Mouse (Mus musculus) skeletal muscle tissue, adult 2 months (tissue): ENCODE measurements around the gene Tor2a.

Source experiments
- DNase-seq: peaks from one replicate; pipeline ENCODE4 v3.0.0-alpha.2; 2012; ENCODE audit warnings: low read depth, low spot score

The Tor2a gene

GRCm38 (mm10) chr2:32757056-32757845, at the start of gene Tor2a:
Gene Tor2a (plus strand): TSS chr2:32757234.
- peak; percentile 97 for DNase-seq

- DNase-seq: no peak
Measured at GRCm38 (mm10) chr2:32708643-32709042, 48.4 kb upstream of the Tor2a start.

DNA sequence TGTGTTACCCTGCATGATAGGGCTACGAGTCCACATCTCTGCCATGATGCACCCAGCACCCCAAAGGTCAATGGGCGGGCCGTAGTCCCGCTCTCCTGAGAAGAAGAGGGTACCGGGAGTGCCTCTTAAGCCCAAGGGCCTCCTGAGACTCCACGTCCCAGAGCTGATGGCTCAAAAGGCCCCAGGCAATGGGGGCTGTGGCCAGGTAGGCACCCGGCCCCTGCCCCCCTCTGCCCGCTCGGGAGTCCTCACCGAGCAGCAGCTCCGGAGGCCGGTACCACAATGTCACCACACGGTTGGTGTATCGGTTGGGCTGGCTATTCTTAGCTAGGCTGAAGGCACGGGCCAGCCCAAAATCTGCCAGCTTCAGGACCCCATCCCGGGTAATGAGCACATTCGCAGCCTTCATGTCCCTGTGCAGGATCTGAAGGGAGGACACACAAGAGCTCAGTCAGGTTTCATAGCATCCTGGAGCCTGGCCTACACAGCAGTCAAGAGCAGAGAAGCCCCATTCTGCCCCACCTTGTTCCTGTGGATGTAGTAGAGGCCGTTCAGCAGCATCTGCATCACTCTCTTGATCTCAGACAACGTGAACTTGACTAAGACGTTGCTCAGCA, 47.4 kb upstream of the Tor2a start:
- DNase-seq: no peak

DNA sequence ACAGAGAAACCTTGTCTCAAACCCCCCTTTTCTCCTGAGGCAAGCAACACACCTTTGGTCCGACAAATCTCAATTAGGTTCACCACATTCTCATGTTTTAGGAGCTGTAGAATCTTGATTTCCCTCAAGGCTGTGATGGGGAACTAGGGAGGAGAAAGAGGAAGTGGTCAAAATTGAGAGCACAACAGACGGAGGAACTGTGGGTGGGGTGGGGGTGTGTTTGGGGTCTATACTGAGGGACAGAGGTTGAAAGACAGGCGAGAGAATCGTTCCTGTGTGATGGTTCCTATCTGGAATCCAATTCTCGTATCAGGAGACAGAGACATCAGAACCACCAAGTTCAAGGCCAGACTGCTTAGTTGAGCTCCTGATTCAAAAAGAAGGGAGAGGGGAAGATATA, 46.6 kb upstream of the Tor2a start:
- DNase-seq: no peak

DNA sequence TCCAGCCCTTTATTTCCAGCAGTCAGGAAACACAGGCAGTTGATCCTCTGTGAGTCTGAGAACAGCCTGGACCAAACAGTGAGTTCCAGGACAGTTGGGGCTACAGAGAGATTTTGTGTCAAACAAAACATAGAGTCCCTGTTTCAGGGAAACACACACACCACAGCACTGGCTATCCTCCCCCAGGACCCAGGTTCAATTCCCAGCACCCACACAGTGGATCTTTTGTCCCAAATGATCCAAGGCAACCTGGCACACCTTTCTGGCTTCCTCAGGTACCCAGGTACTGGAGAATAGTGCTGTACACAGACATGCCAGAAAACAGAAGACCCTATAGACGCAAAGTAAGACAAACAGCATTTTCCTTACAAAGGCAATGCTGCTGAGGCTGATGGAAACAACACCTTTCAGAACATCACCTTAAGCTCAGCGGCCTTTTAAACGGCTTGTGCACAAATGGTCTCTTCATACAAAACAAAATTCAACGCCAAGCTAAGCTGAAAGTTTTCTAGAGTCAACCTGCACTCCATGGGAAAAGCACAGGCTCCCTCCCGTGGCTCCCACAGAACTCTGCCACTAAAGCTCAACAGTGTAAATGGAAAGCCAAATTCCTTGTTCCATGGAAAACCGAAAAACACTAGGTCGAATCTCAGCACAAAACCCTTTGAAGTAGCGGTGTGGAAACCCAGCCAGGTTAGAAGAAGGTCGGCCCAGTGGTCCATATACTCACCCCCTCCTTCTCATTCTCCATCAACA, 45.6 kb upstream of the Tor2a start:
- no peak for DNase-seq

DNA sequence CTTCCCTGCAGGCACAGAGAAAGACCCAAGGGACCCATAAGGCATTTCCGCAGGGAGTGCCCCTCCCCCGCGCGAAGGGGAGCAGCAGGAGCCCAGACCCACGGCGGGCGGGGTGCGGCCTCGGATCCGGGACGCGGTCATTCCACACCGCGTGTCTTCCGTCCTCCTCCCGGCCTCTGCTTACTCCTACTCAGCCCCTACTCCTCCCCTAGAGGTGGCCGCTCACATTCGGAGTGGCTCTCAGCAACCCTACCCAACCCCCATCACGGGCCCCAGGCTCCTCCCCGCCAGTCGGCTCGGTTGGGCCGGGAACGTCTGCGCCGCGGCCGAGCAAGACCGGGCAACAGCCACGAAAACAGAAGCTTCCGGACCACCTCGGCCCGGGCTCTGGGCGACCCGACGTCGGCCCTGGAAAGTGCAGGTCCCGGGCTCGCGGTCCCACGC, 44.9 kb upstream of the Tor2a start:
- peak; percentile 42 for DNase-seq

DNA sequence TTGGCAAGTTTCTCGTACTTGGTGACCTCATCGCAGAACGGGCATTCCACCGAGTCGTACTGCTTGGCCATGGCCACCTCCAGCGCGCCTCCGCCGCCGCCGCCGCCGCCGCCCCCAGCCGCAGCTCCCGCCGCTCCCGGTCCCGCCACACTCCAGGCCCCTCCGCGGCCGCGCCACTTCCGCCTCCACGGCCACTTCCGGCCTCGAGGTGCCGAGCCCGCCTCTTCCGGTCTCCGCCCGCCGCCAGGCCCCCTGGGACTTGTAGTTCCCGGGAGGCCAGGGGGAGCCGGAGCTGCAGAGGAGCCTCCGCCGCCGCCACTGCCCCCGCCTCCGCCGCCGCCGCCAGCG, 44.5 kb upstream of the Tor2a start:
- DNase-seq: peak; percentile 85

DNA sequence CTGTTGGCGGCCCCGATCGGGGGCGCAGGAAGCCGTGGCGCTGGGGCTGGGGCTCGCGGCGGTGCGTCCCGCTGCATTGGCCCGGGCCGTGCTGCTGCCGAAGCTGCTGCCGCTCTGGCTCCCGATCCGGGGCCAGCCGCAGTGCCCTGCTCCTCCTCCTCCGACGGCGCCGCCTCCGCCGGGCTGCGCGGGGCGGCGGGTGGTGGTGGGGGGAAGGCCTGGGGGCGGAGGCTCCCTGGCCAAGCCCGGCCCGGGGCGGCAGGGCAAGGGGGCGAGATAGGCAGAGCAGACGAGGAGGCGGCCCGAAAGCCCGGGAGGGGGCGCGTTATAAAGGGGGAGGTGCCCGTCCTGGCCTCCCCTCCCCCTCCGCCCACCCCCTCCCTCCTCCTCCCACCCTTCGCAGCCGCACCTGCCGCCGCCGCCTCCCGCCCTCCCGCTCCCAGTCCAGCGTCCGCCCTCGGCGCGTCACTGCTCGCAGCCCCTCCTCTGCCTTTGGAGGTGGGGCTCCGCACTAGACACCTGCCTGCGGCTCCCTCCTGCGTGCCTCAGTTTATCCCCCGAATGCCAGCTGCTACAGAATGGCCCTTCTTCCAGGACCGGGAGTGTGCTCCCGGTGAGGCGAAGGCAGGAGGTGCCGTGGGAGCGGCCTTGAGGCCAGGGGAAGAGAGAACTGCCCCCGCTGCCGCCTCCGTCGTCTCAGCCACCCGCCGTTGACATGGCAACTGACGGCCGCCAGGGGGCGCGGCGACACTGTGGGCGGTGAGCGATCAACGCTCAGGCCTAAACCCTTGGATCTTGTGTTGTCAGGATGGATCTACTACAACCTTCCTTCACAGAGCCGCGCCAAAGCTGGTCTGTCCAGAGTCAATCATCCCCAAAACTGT, 43.9 kb upstream of the Tor2a start, which contains the start of gene Cdk9:
Gene Cdk9 (minus strand): TSS at position 143 of the 884 bp plus-strand sequence.
- DNase-seq: peak; percentile 91

GRCm38 (mm10) chr2:32714117-32714986, 42.7 kb upstream of the Tor2a start:
- DNase-seq: no peak

- peak; percentile 51 for DNase-seq
Measured at GRCm38 (mm10) chr2:32714987-32715425, 42.0 kb upstream of the Tor2a start.

GRCm38 (mm10) chr2:32718761-32719160, 38.3 kb upstream of the Tor2a start:
- no peak for DNase-seq

DNA sequence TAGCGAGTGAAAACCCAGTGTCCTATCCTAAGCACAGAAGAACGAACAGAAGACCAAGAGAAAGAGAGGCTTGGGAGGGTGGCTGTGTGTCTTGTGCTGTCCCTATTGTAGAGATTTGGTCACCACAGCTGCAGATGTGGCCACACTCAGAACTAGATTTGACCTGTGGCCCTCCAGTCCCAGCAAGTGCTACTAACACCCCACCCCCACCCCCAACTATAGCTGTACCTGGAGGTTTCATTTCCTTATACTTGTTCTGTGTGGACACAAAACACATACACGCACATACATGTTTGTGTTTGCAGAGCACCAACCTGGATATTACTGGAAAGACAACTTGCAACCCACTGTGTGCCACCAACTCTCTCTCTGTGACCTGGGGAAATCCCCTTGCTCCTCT, 37.0 kb upstream of the Tor2a start:
- no peak for DNase-seq

GRCm38 (mm10) chr2:32720681-32721229, 36.3 kb upstream of the Tor2a start, which contains the start of gene Sh2d3c:
Gene Sh2d3c (plus strand): TSS chr2:32721055.
- no peak for DNase-seq

GRCm38 (mm10) chr2:32722046-32722445, 35.0 kb upstream of the Tor2a start:
- DNase-seq: no peak

GRCm38 (mm10) chr2:32722581-32722980, 34.5 kb upstream of the Tor2a start:
- no peak for DNase-seq

DNA sequence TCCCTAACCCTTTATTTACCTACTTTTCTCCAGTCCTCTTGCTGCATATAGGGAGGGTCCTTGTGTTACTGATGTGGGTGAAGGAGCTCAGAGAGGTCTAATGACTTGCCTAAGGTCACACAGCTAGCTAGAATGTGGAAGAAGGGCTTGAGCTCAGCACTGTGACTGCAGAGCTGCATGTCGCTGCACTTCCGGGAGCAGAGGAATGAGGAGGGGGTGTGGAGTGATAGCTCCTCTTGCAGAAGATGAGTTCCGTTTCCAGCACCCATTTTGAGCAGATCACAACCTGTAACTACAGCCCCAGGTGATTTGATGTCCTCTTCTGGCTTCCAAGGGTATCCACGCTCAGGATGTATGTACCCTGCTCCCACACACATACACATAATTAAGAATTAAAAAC, 32.9 kb upstream of the Tor2a start:
- DNase-seq: no peak

DNA sequence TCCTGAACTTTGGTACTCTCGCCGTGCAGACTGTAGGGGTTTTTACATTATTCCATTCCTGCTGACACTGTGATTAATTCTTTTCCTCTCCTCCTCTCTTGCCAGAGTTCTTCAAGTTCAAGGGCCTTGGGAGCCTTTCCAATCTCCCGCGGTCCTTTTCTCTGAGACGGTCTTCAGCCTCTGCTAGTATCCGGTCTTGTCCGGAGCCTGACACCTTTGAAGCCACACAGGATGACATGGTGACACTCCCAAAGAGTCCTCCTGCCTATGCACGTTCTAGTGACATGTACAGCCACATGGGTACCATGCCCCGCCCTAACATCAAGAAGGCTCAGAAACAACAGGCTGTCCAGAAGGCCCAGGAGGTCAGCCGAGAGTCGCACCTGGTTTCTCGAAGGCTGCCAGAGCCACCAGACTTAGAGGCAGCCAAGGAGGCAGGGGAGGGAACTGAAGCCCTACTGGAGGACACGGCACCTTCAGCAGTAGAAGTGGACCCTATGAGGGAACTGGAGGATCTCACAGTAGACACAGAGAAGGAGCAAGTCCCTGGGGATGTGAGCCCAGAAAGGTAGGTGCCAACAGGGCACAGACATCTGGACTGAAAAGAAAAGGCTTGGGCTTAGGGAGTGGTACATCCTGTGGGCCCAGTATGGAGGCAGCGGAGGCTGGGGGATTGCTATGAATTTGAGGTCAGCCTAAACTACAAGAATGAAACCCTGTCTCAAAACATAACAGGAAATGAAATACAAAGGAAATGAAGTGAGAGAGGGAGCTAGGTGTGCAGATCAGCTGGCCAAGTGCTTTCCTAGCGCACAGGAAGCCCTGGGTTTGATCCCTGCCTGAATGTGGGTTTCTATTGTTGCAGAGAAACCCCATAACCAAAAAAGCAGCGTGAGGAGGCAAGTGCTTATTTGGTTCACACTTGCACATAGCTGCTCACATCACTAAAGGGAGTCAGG, 31.9 kb upstream of the Tor2a start:
- no peak for DNase-seq

DNA sequence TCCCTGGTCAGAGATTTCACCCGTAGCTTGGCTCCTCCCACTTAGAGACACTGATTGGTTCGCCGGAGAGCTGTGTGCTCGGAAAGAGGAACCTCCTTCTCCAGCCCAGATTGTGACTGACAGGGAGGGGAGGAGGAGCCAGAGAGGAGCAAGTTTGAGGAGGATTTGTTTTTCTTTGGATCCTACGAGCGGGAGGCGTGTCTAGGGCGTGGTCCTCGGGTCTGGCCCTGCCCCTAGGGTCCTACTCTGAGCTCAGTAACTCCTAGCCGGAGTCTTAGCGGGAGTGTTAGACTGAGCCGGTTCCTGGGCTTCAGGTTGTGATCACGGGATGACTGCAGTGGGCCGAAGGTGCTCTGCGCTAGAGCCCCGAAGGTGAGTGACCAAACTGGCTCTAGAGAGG, 29.6 kb upstream of the Tor2a start:
- DNase-seq: peak; percentile 93

GRCm38 (mm10) chr2:32728463-32728862, 28.6 kb upstream of the Tor2a start:
- peak; percentile 39 for DNase-seq
